Mouse (Mus musculus) heart, postnatal 25 days (tissue): ENCODE measurements around the gene Parp3. TPM values are rescaled to one million over a fixed set of nuclear protein-coding genes. Genes with fewer than 3 reads are reported as not detected.
"Not testable (repeated sequence)": the region's sequence is repeated elsewhere in the genome, so short reads cannot be mapped to it uniquely, and the experiment has no call there.

Experiments
- DNase-seq: peaks from one replicate; pipeline ENCODE4 v3.0.0; 2022; ENCODE audit warnings: low spot score
- intact Hi-C: fragments of 180-260 bp; cut with DNase I; formaldehyde crosslinking; loops from one replicate; pipeline ENCODE4 v1.15.1; 2025
- total RNA-seq, 2 experiments: library from RNA; stranded (reverse); gene quantifications; 2 replicates each; pipeline ENCODE4 v1.2.3; 2021

The Parp3 gene
- 10 to 100 TPM; 30.1 to 33.5 TPM for total RNA-seq

DNA sequence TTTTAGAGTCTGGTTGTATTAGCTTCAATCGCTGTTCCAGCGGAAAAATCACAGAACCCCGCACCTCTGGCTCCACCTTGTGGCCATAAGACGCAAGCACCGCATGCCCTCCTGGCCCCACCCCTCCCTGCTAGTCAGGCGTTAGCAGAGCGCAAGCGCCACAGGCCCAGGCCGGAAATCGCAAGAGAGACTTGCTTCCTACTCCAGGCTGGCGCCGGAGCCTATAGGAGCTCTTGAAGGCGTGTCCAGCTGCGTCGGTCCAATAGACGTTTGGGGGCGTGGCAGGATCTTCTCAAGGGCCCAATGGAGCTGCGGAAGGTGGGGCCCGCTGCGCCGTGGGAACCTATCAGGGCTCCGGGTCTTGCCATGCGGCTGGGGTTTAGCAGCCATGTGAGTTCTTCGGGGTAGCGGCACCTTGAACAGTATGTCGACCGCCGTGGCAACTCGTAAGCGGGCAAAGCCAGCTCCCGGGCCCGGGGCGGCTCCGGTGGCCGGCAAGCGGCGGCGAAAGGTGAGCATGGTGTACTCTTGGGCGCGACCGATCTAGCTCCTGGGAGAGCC lies at the start of gene Parp3:
Gene Parp3 (minus strand): TSS at position 26 of the 561 bp plus-strand sequence.
- intact Hi-C loops, result loop anchor here (2.0 to 5.0 kb wide), 3 partner anchors 48 to 170 kb away; partner anchors contain the start of genes Dusp7 and Rpl29
- DNase-seq, result peak; percentile 100

- intact Hi-C loops, result no loop called here
- no peak for DNase-seq
Measured at GRCm38 (mm10) chr9:106519909-106520308, 43.2 kb upstream of the Parp3 start.

DNA sequence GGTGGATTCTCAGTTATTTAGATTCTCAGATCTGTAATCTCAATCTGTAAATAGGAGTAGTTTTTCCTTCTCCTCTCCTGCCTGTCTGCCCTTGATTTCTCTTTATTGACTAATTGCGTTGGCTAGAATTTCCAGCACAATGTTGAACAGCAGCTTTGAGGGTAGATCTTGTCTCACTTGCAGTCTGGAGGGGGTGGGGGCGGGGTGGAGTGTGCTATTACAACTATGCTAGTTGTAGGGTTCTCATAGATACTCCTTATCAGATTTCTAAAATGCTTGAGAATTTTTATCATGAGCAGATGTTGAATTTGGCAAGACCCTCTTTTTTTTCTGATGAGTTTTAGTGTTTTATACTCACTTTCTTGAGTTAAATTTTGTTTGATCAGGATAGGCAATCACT lies 42.7 kb upstream of the Parp3 start:
- no peak for DNase-seq
- intact Hi-C loops, result no loop called here

DNA sequence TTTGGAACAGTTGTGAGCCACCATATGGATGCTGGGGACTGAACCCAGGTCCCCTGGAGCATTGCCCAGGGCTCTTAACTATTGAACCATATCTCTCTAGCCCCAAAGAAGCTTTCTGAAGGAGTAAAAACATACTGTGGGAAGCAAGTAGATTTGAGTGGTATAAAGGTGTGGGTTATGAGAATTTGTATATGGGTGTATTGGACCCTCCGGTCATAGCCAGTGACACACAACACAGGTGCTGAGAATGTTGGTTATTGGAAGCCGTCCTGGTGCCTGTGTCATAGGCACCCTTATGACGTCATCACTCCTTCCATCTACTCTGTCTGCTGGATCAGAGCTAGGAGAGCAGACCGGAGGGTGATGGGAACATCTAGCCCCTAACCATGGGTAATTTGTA lies 37.5 kb upstream of the Parp3 start, which contains the start of gene Iqcf5:
Gene Iqcf5 (plus strand): TSS at position 301 of the 400 bp plus-strand sequence.
- no peak for DNase-seq
- intact Hi-C loops, result no loop called here

- DNase-seq, result no peak
- intact Hi-C loops, result no loop called here
Measured at GRCm38 (mm10) chr9:106513566-106513965, 36.8 kb upstream of the Parp3 start.

- no peak for DNase-seq
- intact Hi-C loops, result no loop called here
Measured at GRCm38 (mm10) chr9:106512729-106513450, 36.1 kb upstream of the Parp3 start.

GRCm38 (mm10) chr9:106509356-106509755 lies 32.6 kb upstream of the Parp3 start:
- intact Hi-C loops, result no loop called here
- no peak for DNase-seq

DNA sequence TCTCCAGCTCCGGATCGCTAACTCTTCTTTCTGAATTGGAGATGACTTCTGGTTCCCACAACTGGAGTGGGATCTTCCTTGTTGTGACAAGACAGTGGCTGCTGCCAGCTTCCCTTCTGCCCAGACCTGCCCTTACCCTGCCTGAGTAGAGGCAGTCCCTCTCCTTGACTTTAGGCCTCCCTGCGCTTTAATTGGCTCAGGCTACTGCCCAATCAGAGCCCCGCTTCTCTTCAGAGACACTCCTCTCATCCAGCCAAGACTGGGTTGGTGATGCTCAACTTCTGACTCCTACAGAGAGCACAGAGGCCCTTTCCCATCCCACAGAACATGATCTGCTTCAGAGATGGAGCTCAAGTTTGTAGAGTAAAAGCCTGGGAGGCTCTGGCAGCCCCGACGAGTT lies 27.5 kb upstream of the Parp3 start:
- intact Hi-C loops, result no loop called here
- no peak for DNase-seq

GRCm38 (mm10) chr9:106501846-106502245 lies 25.1 kb upstream of the Parp3 start:
- DNase-seq, result no peak
- intact Hi-C loops, result no loop called here

DNA sequence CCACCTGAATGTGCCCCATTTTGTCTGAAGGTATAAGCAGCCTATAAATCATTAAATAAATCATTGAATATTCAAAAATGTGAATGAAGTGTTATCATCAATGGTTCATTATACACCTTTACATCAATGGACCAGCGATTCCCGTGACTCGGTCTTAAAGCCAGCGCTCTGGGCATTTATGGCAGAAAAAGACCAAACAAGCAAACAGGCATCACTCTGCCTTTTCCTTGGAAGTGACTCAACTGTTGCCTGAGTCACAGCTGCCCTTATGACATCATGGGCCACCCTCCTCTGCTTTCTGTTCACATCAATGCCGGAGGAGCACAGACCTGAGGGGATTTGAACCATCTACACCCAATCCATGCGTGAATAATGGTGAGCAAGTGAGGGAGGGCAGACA lies 22.9 kb upstream of the Parp3 start, which contains the start of gene Iqcf1:
Gene Iqcf1 (plus strand): TSS at position 301 of the 400 bp plus-strand sequence.
- DNase-seq, result no peak
- intact Hi-C loops, result no loop called here

GRCm38 (mm10) chr9:106487602-106488001 lies 10.9 kb upstream of the Parp3 start:
- intact Hi-C loops, DNase-seq: not testable (repeated sequence)

GRCm38 (mm10) chr9:106485076-106485475 lies 8.3 kb upstream of the Parp3 start:
- no peak for DNase-seq
- intact Hi-C loops, result no loop called here

DNA sequence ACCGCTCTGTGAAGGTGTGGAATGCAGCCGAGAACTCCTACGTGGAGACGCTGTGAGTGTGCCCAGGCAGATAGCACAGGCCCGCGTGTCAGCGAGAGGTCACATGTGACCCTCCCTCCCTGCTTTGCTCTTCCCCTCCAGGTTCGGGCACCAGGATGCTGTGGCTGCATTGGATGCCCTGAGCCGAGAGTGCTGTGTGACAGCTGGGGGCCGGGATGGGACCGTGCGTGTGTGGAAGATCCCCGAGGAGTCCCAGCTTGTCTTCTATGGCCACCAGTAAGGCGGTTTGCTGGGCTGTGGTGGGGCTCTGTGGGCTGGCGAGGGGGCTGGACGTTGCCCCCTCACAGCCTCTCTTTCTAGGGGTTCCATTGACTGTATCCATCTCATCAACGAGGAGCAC lies 6.9 kb upstream of the Parp3 start:
- no peak for DNase-seq
- intact Hi-C loops, result no loop called here

DNA sequence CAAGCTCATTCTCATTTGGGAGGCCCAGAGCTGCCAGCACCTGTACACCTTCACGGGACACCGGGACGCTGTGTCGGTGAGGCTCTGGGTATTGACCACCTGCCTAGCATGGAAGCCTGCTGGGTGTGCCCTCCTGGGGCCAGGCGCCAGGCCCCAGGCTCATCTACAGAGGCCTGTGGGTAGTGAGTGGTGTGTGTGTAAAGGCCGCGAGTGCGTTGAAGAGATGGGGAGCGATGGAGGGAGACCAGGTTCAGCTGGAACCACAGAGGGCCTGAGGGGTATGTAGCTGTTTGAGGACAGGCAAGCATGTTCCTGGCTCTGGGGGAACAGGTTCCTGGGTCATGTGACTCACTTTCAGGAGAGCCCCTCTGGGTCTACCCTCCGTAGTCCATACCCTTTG lies 6.4 kb upstream of the Parp3 start:
- no peak for DNase-seq
- intact Hi-C loops, result no loop called here

GRCm38 (mm10) chr9:106482578-106483115 lies 5.9 kb upstream of the Parp3 start:
- DNase-seq, result no peak

GRCm38 (mm10) chr9:106481676-106482075 lies 4.9 kb upstream of the Parp3 start:
- no peak for DNase-seq

More at GRCm38 (mm10) chr9:106482578-106483115, 5.9 kb upstream of the Parp3 start:
- intact Hi-C loops, result no loop called here

GRCm38 (mm10) chr9:106481075-106481474 lies 4.3 kb upstream of the Parp3 start:
- no peak for DNase-seq
- intact Hi-C loops, result no loop called here

More at GRCm38 (mm10) chr9:106481676-106482075, 4.9 kb upstream of the Parp3 start:
- intact Hi-C loops, result no loop called here

GRCm38 (mm10) chr9:106480541-106480940 lies 3.8 kb upstream of the Parp3 start:
- DNase-seq, result no peak
- intact Hi-C loops, result no loop called here

GRCm38 (mm10) chr9:106478101-106478500 lies 1.4 kb upstream of the Parp3 start:
- no peak for DNase-seq
- intact Hi-C loops, result loop anchor here (5.0 kb wide), 2 partner anchors 111 to 171 kb away; partner anchors contain the start of gene Dusp7

DNA sequence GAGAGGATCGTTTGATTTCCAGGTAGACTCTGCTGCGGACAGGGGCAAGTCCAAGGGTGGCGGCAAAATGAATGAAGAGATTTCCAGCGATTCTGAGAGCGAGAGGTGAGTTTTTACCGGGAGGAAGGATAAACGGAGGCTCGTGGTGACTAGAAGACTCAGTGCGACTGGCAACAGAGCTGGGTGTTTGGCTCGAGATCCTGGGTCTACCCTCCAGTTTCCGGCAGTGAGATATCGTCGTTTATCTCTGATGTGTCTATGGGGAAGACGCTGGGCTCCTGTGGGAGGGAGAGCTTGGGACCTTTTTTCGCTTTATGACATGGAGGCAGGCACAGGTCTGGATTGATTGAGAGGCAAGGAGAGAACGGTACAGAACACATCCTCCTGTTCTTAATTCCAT lies 900 bp upstream of the Parp3 start:
- no peak for DNase-seq
- intact Hi-C loops, result loop anchor here (2.0 to 5.0 kb wide), 3 partner anchors 49 to 170 kb away; partner anchors contain the start of genes Dusp7 and Rpl29
